ENCODE assay signal across 17 mouse cellular contexts in the genomic region with DNA sequence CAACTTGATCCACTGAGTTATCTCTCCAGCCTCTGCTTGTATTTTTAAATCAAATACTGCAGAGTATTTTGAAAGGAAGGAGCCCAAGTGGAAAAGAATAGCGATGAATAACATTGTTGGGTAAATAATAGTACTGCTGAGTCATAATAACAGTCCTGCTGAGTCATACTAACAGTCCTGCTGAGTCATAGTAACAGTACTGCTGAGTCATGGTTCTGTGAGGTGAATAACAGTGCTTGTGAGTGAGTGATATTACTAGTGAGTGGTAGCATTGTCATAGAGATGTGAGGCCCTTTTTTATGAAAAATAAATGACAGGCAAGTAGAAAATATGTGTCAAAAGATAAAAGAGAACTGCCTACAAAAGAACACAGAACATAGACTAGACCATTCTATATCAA. TPM values are rescaled to one million over a fixed set of nuclear protein-coding genes. Genes with fewer than 3 reads are reported as not detected.
DNase-seq lines count a peak whose midpoint lies in the region; ATAC-seq and TF ChIP-seq lines count a peak whose summit lies in the region.
"Had no signal": no experiment of that assay in that cellular context is flagged by ENCODE, and none has a peak within 500 bp of the region (broad histone marks: within the 10 kb centered on the region; RNA-seq: fewer than 3 reads in every experiment).

No protein-coding gene starts in this region.

- peaks cover 19% of the 10 kb centered on the region for H3K4me1 ChIP-seq in hindbrain, embryonic 14.5 days (replicated peaks; ENCODE audit: control insufficient read depth, insufficient read depth, low read length)

- no peak overlapping the region for H3ac ChIP-seq in C2C12 (ENCODE audit: control insufficient read depth, insufficient read length, low read depth)

- no peak overlapping the region for H3K9ac ChIP-seq in hindbrain, embryonic 14.5 days
- H3K9ac ChIP-seq: forebrain, postnatal 0 days; liver, embryonic 13.5 days had no signal

- 78% methylated on average over 1 of the region's 1 CpGs for WGBS in hindbrain, embryonic 14.5 days

- H3K9me3 ChIP-seq in hindbrain, embryonic 14.5 days (ENCODE audit: control insufficient read depth, low read length) = no peaks in the 10 kb centered on the region
- H3K9me3 ChIP-seq: embryonic facial prominence, embryonic 10.5 days; neural tube, embryonic 15.5 days had no signal

- peak; percentile 34; the same call in 1 of the 2 replicates for ATAC-seq in common myeloid progenitor, adult 5-6 weeks (replicated peaks; ENCODE audit: low read depth, poor library complexity, severe bottlenecking)
- no peak for ATAC-seq in hindbrain, embryonic 14.5 days (ENCODE audit: low FRiP score)

- no peak for TF ChIP-seq CTCF in C2C12 (IDR thresholded peaks at IDR 0.05; ENCODE audit: control insufficient read depth, insufficient read depth, insufficient read length)

- H3K4me3 ChIP-seq in C2C12 (ENCODE audit: insufficient read depth, poor library complexity, severe bottlenecking) = no peak overlapping the region
- H3K4me3 ChIP-seq in hindbrain, embryonic 14.5 days (replicated peaks; ENCODE audit: low read length) = no peak overlapping the region
- H3K4me3 ChIP-seq: embryonic facial prominence, embryonic 10.5 days; erythroblast, embryonic 14.5 days; liver, embryonic 13.5 days; neural tube, embryonic 15.5 days had no signal

- no peaks in the 10 kb centered on the region for H3K79me3 ChIP-seq in C2C12 (ENCODE audit: low read depth)

- peak; percentile 69 for DNase-seq in 3T3-L1 (ENCODE audit: low read depth, low spot score)
- DNase-seq in MN1 (ENCODE audit: low spot score) = peak; percentile 21
- no peak for DNase-seq in cerebellum, adult 11-12 months
- DNase-seq in right cerebral cortex, postnatal 4 days = no peak
- DNase-seq in hindbrain, embryonic 14.5 days (ENCODE audit: low spot score) = no peak
- DNase-seq: forebrain, postnatal 0 days; gastrocnemius, postnatal 14 days; heart, postnatal 36 days; kidney, adult 9 months; layer of hippocampus, postnatal 36 days; liver, embryonic 13.5 days had no signal

- no peak overlapping the region for H3K27ac ChIP-seq in hindbrain, embryonic 14.5 days
- H3K27ac ChIP-seq: embryonic facial prominence, embryonic 10.5 days; liver, embryonic 13.5 days had no signal

- no peak overlapping the region for H3K4me2 ChIP-seq in hindbrain, embryonic 14.5 days (replicated peaks)
- H3K4me2 ChIP-seq: midbrain, embryonic 11.5 days had no signal

- no peaks in the 10 kb centered on the region for H3K27me3 ChIP-seq in C2C12 (ENCODE audit: control insufficient read depth, insufficient read depth, insufficient read length)
- H3K27me3 ChIP-seq in hindbrain, embryonic 14.5 days (ENCODE audit: control insufficient read depth, insufficient read depth, low read length) = no peaks in the 10 kb centered on the region
- H3K27me3 ChIP-seq: neural tube, embryonic 15.5 days had no signal

- H3K79me2 ChIP-seq in C2C12 (ENCODE audit: control insufficient read depth, insufficient read depth) = no peaks in the 10 kb centered on the region

- no peaks in the 10 kb centered on the region for H3K36me3 ChIP-seq in C2C12 (ENCODE audit: control insufficient read depth, insufficient read depth)
- H3K36me3 ChIP-seq in hindbrain, embryonic 14.5 days (replicated peaks; ENCODE audit: control insufficient read depth, insufficient read depth) = no peaks in the 10 kb centered on the region
- H3K36me3 ChIP-seq: embryonic facial prominence, embryonic 10.5 days; liver, embryonic 13.5 days; neural tube, embryonic 15.5 days had no signal

TF ChIP-seq in C2C12, 6 proteins besides CTCF, POLR2A, EP300 and RAD21:
- TF ChIP-seq FOSL1 (IDR thresholded peaks at IDR 0.05; ENCODE audit: insufficient read depth, low read length, poor library complexity, severe bottlenecking) (peak; percentile 95), MYOD1 (IDR thresholded peaks at IDR 0.05; ENCODE audit: control insufficient read depth, insufficient read length, low read depth) (no peak), MAX (IDR thresholded peaks at IDR 0.05) (no peak)

RNA-seq across cellular contexts. Expression of a gene that starts 1.1 kb away (rescaled TPM):
- 0.18 TPM for polyA plus RNA-seq in C2C12 (2012; fragmentation: generic; extraction: Trizol)
- not detected in 2 replicates for total RNA-seq in common myeloid progenitor, adult 5-6 weeks (2017)
- polyA plus RNA-seq in hindbrain, embryonic 14.5 days (2014; fragmentation: Nextera tagmentation; extraction: Ambion mirVana) = 9.2 and 10.9 TPM in 2 replicates
- polyA plus RNA-seq: erythroblast, embryonic 14.5 days had no signal

Comparison
In these comparisons a context has a peak if more than half of its experiments do, and no peak if none do; other contexts are left out.
1. DNase-seq: peak in 3T3-L1 (single experiment) and MN1 (single experiment); none in cerebellum, adult 11-12 months (single experiment), right cerebral cortex, postnatal 4 days (single experiment) and hindbrain, embryonic 14.5 days (single experiment).